Mouse (Mus musculus) lung, postnatal 0 days (tissue): ENCODE results near the gene 6030408B16Rik.

Experiments used
- CTCF ChIP-seq: IDR thresholded peaks from 2 replicates; pipeline ENCODE4 v1.5.1; 2016; ENCODE audit warnings: antibody characterized with exemption, mild to moderate bottlenecking
- EP300 ChIP-seq: IDR thresholded peaks from 2 replicates; pipeline ENCODE4 v1.6.1; 2016; ENCODE audit warnings: antibody characterized with exemption, mild to moderate bottlenecking, control low read depth

- TF ChIP-seq CTCF = peak; percentile 99
- peak; percentile 64; the same call in 1 of the 2 replicates for TF ChIP-seq EP300
Measured at GRCm38 (mm10) chr15:101327282-101327681, 34.3 kb downstream of the 6030408B16Rik start.
